Mouse (Mus musculus) C2C12 (cell line): Measurements from ENCODE around the gene Zfp113.

Experiments used
- CEBPB ChIP-seq: IDR thresholded peaks from one replicate; pipeline ENCODE4 v1.6.1; 2011; ENCODE audit warnings: low read depth, mild to moderate bottlenecking, control low read depth, moderate library complexity
- CTCF ChIP-seq: IDR thresholded peaks from one replicate; pipeline ENCODE4 v1.5.1; 2011; ENCODE audit not compliant: control insufficient read depth, insufficient read depth, insufficient read length
- MAX ChIP-seq: IDR thresholded peaks from one replicate; pipeline ENCODE4 v1.6.1; 2011; ENCODE audit warnings: mild to moderate bottlenecking, control low read depth
- MYOD1 ChIP-seq: IDR thresholded peaks from one replicate; pipeline ENCODE4 v1.6.1; 2011; ENCODE audit warnings: low read depth; ENCODE audit not compliant: control insufficient read depth, insufficient read length
- MYOG ChIP-seq: IDR thresholded peaks from one replicate; pipeline ENCODE4 v1.6.1; 2011; ENCODE audit not compliant: control insufficient read depth, insufficient read length; ENCODE audit errors: extremely low read depth
- USF1 ChIP-seq: IDR thresholded peaks from one replicate; pipeline ENCODE4 v1.6.1; 2011; ENCODE audit warnings: low read depth, mild to moderate bottlenecking, control low read depth, moderate library complexity

DNA sequence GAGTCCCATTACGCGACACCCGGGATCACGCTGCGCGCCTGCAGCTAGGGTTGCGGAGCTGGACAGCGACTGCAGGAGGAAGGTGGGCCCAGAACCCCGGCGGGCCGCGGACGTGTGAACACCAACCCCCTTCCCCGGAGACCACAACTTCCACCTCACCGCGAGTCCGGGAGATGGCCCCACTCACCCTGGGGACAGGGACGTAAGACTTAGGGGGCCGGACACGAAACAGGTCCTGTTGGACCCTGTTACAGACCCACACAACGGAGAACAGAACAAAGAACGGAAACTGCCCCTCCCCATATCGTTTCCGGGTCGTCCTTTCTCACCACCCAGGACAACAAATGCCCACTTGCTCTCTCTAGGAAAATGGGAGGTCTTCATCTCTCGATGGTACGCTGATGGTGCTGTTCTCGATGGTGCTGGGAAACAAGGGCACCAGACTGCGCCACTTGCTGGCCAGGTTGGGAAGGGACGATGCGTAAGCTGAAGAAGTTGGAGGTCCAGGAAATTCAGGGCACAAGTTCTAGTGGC is at the start of gene Zfp113:
- TF ChIP-seq MAX (no peak), CTCF (peak; percentile 70), USF1 (no peak), MYOD1 (no peak), CEBPB (no peak), MYOG (no peak)
